Mouse (Mus musculus) forebrain, postnatal 0 days (tissue): Measurements from ENCODE around the gene Npl. TPM values are rescaled to one million over a fixed set of nuclear protein-coding genes. Genes with fewer than 3 reads are reported as not detected.
"Not testable (repeated sequence)": the region's sequence is repeated elsewhere in the genome, so short reads cannot be mapped to it uniquely, and the experiment has no call there.

Experiments used
- ATAC-seq: fragments of 200-750 bp; cut with Nextera tagmentation; 2 replicates; pipeline ENCODE4 v1.8.0; 2017; ENCODE audit warnings: mild to moderate bottlenecking, moderate library complexity
- DNase-seq: peaks from one replicate; pipeline ENCODE4 v3.0.0-alpha.2; 2015
- H3K27ac ChIP-seq: fragments of 300-500 bp; sonication (generic); 2 replicates; pipeline ENCODE4 v1.5.1; 2014; ENCODE audit warnings: low read depth, mild to moderate bottlenecking, antibody characterized with exemption, low read length, moderate library complexity, mixed read lengths
- H3K27me3 ChIP-seq: fragments of 300-500 bp; sonication (generic); 2 replicates; pipeline ENCODE4 v1.6.1; 2014; ENCODE audit warnings: mild to moderate bottlenecking, low read length, mixed read lengths; ENCODE audit not compliant: insufficient read depth
- H3K36me3 ChIP-seq: fragments of 300-500 bp; sonication (generic); 2 replicates; pipeline ENCODE4 v1.6.1; 2014; ENCODE audit warnings: mild to moderate bottlenecking, moderate library complexity; ENCODE audit not compliant: insufficient read depth
- H3K4me1 ChIP-seq: fragments of 300-500 bp; sonication (generic); 2 replicates; pipeline ENCODE4 v1.6.1; 2014; ENCODE audit warnings: antibody characterized with exemption; ENCODE audit not compliant: insufficient read depth
- H3K4me2 ChIP-seq: fragments of 300-500 bp; sonication (generic); 2 replicates; pipeline ENCODE4 v1.6.1; 2014; ENCODE audit warnings: low read depth, mild to moderate bottlenecking, moderate library complexity
- H3K4me3 ChIP-seq: fragments of 300-500 bp; sonication (generic); 2 replicates; pipeline ENCODE4 v1.5.1; 2014; ENCODE audit warnings: low read depth, low read length, mixed read lengths
- H3K9ac ChIP-seq: fragments of 300-500 bp; sonication (generic); 2 replicates; pipeline ENCODE4 v1.6.1; 2014; ENCODE audit warnings: mild to moderate bottlenecking
- H3K9me3 ChIP-seq: fragments of 300-500 bp; sonication (generic); 2 replicates; pipeline ENCODE4 v1.6.1; 2016; ENCODE audit warnings: low read length
- CTCF ChIP-seq: sonication (generic); IDR thresholded peaks from 2 replicates; pipeline ENCODE4 v1.5.1; 2016; ENCODE audit warnings: antibody characterized with exemption, control low read depth, low read depth
- WGBS: fragments of 180-500 bp; shearing (Covaris S2); extraction: QIAGEN DNeasy Blood & Tissue Kit; methylation state at CpG from one replicate; pipeline ENCODE4 v1.1.7; 2014; 5-methylcytosine and 5-hydroxymethylcytosine counted together
- polyA plus RNA-seq: library from polyadenylated mRNA; unstranded; fragments of >200 nt; fragmentation: Nextera tagmentation; extraction: Ambion mirVana; gene quantifications from 2 replicates; pipeline ENCODE4 v1.2.1, GENCODE M21; 2015
- total RNA-seq: library from RNA; depleted of rRNA; stranded (reverse); fragments of >200 nt; gene quantifications from 2 replicates; pipeline ENCODE4 v1.2.3, GENCODE M21; 2014

Npl gene
- total and polyA plus RNA-seq, 2 experiments from 2014 or later = 9.3 to 9.5 TPM

DNA sequence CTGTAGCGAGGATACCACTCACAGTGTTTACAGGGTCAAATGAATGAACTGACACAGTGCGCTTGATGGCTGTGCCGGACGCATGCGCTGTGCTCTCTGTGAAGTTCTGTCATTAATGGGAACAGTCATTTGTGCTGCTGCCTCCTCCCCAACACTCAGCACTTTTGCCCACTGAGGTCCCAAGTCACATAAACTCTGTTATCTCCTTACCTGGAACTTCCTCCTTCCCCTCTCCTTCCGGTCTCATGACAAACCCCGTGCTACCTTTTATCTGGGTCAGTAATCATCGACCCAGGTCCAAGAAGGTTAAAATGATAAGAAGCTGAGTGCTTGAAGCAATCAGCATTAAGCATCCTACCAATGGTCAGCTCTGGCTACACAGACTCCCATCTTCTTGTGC, 2.3 kb downstream of the Npl start:
- Histone ChIP-seq H3K9me3 (no peaks in the 10 kb centered on the region), H3K27ac (no peak overlapping the region), H3K9ac (no peak overlapping the region), H3K27me3 (no peaks in the 10 kb centered on the region), H3K4me3 (no peak overlapping the region), H3K36me3 (no peaks in the 10 kb centered on the region), H3K4me1 (no peaks in the 10 kb centered on the region), H3K4me2 (no peak overlapping the region)
- 85% methylated on average over 8 of the region's 8 CpGs for WGBS
- no peak for DNase-seq
- TF ChIP-seq CTCF = no peak
- ATAC-seq = no peak

DNA sequence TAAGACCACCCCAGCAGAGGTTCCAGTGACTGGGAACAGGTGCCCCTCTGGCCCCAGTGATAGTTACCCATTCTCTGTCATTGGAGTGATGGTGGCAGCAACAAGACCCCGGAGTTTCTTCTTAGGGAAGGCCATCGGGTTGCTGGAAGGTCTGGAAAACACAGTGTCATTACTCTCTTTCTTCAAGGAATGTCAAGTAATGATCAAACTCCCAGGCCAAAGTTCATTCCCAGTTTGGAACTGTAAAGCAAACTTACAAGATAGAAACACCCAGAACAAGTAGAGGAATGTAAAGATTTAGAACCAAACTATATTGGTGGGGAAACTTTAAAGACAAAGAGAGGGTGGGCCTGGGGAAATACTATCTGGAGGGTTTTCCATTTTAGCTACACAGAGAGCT, 4.6 kb downstream of the Npl start:
- no peak overlapping the region for H3K4me2 ChIP-seq
- no peaks in the 10 kb centered on the region for H3K27me3 ChIP-seq
- DNase-seq (no peak), ATAC-seq (no peak)
- WGBS = 88% methylated on average over 2 of the region's 2 CpGs
- H3K4me1 ChIP-seq = no peaks in the 10 kb centered on the region
- H3K27ac ChIP-seq = no peak overlapping the region
- no peaks in the 10 kb centered on the region for H3K9me3 ChIP-seq
- H3K36me3 ChIP-seq = no peaks in the 10 kb centered on the region
- no peak overlapping the region for H3K9ac ChIP-seq
- TF ChIP-seq CTCF = no peak
- no peak overlapping the region for H3K4me3 ChIP-seq

DNA sequence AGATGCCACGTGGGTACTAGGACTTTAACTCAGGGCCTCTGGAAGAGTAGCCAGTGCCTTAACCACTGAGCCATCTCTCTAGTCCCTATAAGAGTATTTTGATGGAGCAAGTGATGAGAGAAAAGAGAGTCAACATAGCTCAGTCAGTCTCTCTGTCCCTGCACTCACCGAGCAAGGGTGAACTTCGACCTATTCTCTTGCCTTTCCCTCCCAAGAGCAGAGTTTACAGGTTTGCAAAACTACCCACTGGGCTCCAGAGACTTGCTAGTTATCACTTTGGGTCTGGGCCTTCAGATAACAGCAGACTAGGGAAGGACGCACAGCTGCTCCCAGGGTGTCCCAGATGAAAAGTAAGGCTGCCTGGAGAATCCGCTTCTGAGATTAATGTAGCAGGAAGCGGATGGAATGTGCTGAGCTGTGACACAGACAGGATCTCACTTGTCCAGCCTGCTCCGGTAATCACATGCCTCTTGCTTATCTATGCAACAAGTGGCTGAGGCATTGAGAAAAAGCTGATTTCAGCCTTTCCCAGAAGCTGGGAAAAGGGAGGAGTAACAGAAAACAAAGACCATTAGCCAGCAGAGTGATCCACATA, 7.0 kb downstream of the Npl start:
- Histone ChIP-seq H3K4me2 (no peak overlapping the region), H3K27me3 (no peaks in the 10 kb centered on the region), H3K36me3 (no peaks in the 10 kb centered on the region), H3K4me1 (no peaks in the 10 kb centered on the region), H3K4me3 (no peak overlapping the region), H3K27ac (no peak overlapping the region), H3K9ac (no peak overlapping the region), H3K9me3 (no peaks in the 10 kb centered on the region)
- no peak for TF ChIP-seq CTCF
- ATAC-seq (no peak), DNase-seq (no peak)
- 62% methylated on average over 7 of the region's 7 CpGs for WGBS

DNA sequence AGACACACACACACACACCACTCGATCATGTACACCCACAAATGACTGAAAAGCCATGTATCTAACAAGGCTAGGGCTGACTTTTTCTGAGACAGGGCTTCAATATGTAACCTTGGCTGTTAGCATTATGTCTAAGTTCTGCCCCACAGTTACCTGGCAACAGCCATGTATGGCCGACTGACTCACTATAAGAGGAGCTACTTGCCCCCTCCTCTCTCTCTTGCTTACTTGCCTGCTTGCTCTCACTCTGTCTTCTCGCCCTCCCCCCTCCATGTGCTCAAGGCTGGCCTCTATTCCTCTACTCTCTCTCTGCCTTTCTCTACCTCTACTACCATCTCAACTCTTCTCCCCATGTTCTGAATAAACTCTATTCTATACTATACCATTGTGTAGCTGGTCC, 9.1 kb downstream of the Npl start:
- Histone ChIP-seq H3K27me3 (no peaks in the 10 kb centered on the region), H3K4me1 (no peaks in the 10 kb centered on the region), H3K4me2 (no peak overlapping the region), H3K9me3 (no peaks in the 10 kb centered on the region), H3K9ac (no peak overlapping the region), H3K27ac (no peak overlapping the region), H3K4me3 (no peak overlapping the region), H3K36me3 (no peaks in the 10 kb centered on the region)
- DNase-seq (no peak), ATAC-seq (peak; percentile 47)
- TF ChIP-seq CTCF = no peak
- WGBS = 58% methylated on average over 3 of the region's 3 CpGs

DNA sequence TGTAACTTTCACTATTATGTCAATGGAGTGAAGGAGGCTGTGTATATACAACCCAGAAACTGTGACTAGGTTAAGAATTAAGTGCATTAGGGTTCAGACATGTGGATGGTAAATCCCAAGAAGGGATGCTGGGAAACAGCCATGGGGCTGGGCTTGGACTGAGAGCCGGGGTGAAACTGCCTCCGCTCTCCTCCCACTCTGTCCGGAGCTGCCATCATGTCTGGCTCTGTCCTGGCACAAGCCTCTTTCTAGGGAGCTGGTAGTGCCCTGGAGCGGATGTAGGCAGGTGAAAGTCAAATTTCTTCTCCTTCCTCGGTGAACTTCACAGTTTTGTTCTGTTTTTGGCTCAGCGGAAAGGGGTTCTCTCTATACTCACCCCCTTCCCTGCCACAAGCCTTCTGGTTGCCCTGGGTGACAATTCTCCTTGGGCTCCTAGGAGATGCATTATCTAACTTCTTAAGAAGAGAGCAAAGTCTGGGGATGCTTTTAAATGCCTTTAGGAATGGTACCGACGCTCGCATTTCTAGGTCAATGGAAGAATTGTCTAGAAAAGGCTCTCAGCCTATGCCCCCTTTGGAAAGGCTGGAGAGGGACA, 10.0 kb downstream of the Npl start:
- WGBS = 29% methylated on average over 9 of the region's 9 CpGs
- H3K4me2 ChIP-seq = no peak overlapping the region
- DNase-seq = no peak

DNA sequence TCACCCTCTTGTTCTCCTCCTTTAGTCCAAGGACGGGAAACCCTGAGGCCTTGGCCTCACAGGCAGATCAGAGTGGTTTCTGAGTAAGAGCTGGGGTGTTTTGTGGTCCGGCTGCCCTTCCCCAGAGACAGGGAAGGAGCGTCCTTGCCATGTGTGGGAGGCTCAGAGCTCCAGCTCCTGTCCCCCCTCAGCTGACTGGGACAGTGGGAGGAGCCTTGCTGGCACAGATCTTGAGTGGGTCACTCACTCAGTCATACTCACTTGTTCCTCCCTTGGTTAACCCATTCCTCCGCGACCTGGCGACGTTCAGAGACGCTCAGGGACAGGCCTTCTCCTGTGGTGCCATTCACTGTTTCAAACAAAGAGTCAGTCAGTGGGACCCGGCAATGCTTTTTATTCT, 14.2 kb downstream of the Npl start:
- DNase-seq (no peak), ATAC-seq (peak; percentile 40; the same call in 1 of the 2 replicates)
- H3K9me3 ChIP-seq = no peaks in the 10 kb centered on the region
- H3K9ac ChIP-seq = no peak overlapping the region
- H3K27me3 ChIP-seq = no peaks in the 10 kb centered on the region
- no peak overlapping the region for H3K4me3 ChIP-seq
- no peak for TF ChIP-seq CTCF
- no peak overlapping the region for H3K4me2 ChIP-seq
- 23% methylated on average over 9 of the region's 9 CpGs for WGBS
- no peaks in the 10 kb centered on the region for H3K36me3 ChIP-seq
- peaks cover 4% of the 10 kb centered on the region; the same call in 1 of the 2 replicates for H3K4me1 ChIP-seq
- no peak overlapping the region for H3K27ac ChIP-seq

More for the DNA sequence above, 10.0 kb downstream of the Npl start:
- no peak for TF ChIP-seq CTCF
- Histone ChIP-seq H3K9ac (no peak overlapping the region), H3K36me3 (no peaks in the 10 kb centered on the region), H3K4me3 (no peak overlapping the region), H3K4me1 (no peaks in the 10 kb centered on the region), H3K27me3 (no peaks in the 10 kb centered on the region), H3K9me3 (no peaks in the 10 kb centered on the region), H3K27ac (no peak overlapping the region)
- no peak for ATAC-seq

DNA sequence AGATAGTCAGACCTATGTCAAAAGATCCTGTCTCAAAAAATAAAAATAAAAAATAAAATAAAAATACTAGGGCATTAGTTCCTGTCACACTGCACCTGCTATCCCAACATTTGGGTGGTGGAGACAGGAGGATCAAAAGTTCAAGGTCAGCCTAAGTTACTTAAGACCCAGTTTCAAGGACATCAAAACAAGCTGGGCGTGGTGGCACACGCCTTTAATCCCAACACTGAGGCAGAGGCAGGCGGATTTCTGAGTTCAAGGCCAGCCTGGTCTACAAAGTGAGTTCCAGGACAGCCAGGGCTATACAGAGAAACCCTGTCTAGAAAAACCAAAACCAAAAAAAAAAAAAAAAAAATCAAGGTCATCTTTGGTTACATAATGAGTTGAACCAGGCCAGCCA, 16.9 kb downstream of the Npl start:
- 90% methylated on average over 3 of the region's 3 CpGs for WGBS
- 0 out of 2 replicates have a peak overlapping the region, but pooled peaks have one; percentile 27 for H3K4me2 ChIP-seq
- not testable (repeated sequence) for H3K27me3 ChIP-seq, H3K9ac ChIP-seq, H3K27ac ChIP-seq, H3K4me3 ChIP-seq, H3K36me3 ChIP-seq, H3K9me3 ChIP-seq, ATAC-seq, DNase-seq, H3K4me1 ChIP-seq
